Mouse (Mus musculus) cerebellum, adult 8-10 months (tissue): ENCODE measurements around the gene 4930544D05Rik.

Experiments used
- DNase-seq: peaks from one replicate; pipeline ENCODE4 v3.0.0; 2022

Gene 4930544D05Rik

DNA sequence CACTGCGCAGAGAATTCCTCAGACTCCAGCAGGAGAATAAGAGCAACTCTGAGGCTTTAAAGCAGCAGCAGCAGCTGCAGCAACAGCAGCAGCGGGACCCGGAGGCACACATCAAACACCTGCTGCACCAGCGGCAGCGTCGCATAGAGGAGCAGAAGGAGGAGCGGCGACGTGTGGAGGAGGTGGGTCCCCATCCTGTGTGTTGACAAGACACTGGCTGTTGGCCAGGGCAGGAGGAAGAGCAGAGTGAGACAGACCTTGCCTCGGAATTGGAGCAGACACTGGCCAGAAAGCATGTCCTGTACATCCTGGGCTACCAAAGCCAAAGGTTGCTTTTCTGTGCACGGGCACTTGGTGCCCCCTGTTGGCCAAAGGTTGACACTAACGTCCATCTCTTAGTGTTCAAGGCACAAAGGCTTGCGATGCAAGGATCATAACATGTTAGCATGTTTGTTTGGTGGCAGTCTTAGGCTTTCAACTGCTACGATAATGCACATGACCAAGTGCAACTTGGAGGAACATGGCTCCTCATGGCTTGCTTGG lies 10.6 kb upstream of the 4930544D05Rik start:
- peak; percentile 73 for DNase-seq

DNA sequence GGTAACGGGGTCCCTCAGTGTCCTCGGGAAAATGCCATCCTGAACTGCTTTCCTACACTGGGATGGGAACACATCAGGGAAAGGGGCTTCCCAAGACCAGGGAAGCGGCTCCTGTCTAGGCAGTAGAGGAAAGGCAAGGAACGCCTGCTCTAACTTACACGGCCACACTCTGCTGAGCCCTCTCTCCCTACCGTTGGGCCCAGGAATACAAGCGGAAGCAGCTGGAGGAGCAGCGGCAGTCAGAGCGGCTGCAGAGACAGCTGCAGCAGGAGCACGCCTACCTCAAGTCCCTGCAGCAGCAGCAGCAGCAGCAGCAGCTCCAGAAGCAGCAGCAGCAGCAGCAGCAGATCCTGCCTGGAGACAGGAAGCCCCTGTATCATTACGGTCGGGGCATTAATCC lies 8.9 kb upstream of the 4930544D05Rik start:
- DNase-seq: no peak

DNA sequence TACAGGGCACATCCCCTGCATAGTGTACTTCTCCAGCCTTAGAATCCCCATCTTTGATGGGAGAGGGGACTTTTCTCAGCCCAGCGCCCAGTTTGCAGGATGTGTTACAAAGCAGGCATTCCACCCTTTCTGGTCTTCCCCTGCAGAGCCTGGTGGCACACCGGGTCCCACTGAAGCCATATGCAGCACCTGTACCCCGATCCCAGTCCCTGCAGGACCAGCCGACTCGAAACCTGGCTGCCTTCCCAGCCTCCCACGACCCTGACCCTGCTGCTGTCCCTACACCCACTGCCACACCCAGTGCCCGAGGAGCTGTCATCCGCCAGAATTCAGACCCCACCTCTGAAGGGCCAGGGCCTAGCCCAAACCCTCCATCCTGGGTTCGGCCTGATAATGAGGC lies 8.0 kb upstream of the 4930544D05Rik start:
- DNase-seq: no peak

DNA sequence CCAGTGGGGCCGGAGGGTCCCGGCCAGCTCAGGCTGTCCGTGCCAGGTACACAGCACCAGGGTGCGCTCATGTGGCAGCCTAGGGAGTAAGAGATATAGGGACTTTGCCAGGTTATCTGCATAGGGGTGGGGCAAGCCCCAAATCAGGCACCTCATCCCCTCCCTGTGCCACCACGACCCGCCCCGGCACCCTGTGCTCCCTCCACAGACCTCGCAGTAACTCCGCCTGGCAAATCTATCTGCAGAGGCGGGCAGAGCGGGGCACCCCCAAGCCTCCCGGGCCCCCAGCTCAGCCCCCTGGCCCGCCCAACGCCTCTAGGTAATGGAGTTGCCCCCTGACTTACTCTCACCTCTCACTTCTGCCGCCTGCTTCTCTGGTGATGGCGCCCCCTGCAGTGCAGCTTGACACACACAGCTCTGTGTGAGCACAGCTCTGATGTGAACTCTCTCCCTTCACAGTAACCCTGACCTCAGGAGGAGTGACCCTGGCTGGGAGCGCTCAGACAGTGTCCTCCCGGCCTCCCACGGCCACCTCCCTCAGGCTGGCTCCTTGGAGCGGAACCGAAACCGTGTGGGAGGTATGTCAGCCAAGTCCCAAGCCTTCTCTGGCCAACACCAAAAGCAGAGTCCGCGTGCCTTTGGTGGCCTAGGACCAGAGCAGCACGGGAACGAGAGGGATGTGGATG lies 7.1 kb upstream of the 4930544D05Rik start:
- DNase-seq: no peak

DNA sequence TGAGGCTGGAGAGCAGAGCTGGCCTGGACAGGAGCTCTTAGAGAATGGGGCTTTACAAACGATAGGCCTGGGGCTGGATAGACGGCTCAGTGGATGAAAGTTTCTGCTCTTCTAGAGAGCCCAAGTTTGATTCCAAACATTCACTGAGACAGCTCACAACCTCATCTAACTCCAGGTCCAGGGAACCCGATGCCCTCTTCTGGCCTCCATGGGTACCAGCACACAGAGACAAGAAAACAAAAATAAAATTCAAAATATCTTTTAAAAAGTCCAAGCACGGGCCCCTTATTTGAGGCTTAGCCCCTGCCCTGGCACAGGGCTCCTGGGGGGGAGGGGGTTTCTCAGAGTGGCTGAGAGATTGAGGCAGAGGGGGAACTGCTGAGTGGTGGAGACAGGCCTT lies 4.9 kb upstream of the 4930544D05Rik start:
- DNase-seq: no peak

DNA sequence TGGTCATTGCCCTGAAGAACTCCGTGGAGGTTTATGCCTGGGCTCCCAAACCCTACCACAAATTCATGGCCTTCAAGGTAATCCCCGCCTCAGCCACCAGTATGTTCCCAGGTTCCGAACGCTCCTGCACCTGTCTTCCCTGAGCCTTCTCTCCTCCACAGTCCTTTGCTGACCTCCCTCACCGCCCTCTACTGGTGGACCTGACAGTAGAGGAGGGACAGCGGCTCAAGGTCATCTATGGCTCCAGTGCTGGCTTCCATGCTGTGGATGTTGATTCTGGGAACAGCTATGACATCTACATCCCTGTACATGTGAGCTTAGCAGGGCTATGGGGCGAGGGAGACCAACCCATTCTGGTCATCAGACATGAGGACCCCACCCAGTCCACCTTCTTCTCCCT lies 3.1 kb upstream of the 4930544D05Rik start:
- no peak for DNase-seq

DNA sequence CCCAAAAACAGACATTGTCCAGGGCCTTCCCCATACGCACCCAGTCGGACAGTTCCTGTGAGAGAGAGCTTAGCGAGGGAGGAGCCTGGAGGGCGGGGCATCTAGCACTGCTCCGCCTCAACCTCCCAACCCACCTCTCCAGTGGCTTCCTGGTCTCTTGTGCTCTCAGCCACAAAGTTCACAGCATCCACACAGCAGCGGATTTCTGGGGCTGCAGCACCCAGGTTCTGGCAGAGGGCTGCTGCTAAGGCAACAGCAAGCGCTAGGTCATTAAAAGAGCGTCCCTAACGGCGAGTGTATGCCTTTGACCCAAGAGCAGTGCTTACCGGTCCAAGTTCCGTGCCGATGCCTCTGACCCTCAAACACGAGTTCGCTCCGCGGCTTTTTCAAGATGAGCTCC lies 574 bp upstream of the 4930544D05Rik start:
- peak; percentile 23 for DNase-seq

DNA sequence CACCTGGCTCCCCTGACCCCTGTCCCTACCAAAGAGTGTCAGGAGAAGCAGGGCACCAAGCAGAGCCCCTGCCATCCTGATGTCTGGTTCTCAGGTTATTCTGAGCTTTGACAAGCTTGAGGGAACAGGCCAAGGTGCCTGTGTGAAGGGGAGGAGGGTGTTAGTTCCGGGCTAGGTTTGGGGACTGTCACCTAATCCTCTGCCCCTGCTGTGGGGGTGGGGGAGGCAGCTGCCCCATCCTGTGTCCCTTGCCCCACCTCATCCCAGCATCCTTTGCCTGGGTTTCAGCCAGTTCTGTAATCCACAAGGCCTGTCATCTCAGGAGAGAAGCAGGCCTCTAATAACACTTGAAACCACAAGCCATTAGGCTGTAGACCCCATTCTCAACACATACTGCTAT lies 3.5 kb downstream of the 4930544D05Rik start, which contains the start of gene Chrne:
Gene Chrne (minus strand): TSS at position 116 of the 400 bp plus-strand sequence.
- DNase-seq: no peak

DNA sequence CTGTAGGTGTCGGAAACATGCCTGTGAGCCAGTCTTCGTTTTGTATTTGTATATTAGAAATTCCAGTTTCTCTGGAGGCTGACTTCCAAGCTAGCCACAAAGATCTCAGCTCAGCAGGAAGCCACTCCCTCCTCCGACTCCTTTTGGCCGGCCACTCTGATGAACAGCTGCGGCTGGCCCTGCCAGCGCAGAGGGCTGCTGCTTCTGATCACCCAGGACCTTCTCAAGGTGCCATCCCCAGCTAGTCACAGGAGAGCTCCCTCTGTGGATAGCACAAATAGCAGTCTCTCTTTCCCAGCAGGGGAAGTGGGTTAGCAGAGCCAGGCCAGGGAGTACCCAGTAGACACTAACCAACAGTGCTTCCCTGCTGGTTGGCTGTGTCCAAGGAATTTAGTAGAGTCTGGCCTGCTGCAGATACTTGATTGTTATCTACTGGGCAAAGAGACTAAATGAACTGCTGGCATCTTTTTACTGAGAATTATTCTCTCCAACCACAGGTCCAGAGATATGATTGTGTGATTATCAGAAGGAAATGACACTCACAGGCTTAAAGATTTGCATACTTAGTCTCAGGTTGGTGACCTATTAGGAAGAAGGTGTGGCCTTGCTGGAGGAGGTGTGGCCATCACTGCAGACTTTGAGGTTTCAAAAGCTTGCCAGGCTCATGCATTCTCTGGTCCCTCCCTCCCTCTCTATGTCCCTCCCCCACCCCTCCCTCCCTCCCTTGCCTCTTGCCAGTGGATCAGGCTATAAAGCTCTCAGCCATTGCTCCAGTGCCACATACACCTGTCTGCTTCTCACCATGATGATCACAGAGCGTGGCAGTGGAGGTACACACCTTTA lies 6.5 kb downstream of the 4930544D05Rik start:
- no peak for DNase-seq

DNA sequence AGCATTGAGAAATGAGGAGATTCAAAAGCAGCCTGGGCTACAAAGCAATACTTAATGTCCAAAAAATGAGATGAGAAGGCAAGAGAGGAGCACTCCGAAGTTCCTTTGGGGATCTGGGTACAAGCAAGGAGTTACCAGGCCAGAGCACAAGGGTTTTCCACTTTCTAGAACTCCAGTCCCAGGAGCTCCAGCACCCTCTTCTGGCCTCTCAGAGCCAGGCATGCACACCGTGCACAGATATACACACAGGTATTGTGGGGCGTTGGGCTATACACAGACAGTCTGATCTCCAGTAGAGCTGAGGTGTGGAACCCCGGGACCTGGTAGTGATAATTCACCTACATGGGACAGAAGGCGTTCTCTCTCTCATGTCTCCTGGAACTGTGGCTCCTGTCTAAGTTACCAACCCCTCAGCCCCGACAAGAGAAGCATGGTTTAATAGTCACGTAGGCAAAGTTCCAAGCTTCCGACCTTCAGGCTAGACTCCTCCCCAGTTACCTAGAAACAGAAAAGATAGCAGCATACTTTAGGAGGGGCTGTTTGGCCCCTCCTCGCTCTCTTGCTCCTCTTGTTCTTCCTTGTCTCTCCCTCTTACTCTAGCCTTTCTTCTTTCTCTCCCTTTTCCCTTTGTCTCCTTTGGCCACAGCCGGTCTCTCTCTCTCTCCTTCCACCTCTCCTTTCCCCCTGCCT lies 7.5 kb downstream of the 4930544D05Rik start:
- DNase-seq: no peak

DNA sequence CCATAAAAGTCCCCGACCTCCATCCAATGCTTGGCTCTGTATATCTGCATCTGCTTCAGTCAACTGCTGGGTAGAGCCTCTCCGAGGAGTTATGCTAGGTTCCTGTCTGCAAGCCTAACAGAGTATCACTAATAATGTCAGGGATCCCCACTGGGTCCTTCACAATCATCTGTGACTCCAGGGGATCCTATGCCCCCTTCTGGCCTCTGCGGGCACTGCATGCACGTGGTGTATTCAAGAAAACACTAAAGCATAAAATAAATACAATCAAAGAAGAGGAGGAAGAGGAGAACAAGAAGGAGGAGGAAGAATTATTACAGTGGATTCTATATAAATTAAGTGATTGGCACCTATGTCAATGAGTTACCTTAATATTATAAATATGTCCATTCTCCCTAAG lies 9.8 kb downstream of the 4930544D05Rik start:
- no peak for DNase-seq

DNA sequence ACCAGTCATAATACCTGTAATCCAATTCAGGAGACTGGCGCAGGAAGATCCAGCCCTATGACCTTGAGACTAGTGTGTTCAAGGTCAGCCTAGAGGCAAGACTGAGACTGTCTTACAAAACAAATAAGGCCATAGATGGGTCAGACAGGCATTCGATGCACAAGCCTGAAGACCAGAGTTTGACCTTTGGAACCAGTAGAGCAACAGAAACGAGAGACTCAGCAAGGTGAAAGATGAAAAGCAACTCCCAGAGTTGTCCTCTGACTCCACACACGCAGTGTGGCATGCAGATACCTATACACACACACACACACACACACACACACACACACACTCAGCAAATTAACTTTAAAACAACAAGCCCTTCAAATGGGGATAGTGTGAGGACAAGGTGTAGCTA lies 11.2 kb downstream of the 4930544D05Rik start:
- DNase-seq: no peak

DNA sequence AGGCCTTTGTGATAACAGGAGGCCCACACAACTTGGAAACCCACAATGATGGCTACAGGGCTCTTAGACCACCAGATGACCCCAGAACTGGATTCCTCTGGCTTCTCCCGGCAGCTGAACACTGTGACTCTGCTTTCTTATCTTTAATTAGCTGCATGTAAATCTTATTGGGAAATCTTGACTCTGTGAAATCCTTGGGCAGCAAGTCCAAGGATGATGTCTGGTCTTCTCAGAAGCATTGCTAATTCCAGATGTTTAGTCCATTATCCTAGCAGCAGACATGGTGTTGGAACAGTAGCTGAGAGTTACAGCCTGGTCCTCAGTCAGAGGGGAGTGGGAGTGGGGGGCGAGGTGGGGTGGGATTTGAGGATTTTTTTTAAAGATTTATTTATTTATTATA lies 12.8 kb downstream of the 4930544D05Rik start:
- no peak for DNase-seq

DNA sequence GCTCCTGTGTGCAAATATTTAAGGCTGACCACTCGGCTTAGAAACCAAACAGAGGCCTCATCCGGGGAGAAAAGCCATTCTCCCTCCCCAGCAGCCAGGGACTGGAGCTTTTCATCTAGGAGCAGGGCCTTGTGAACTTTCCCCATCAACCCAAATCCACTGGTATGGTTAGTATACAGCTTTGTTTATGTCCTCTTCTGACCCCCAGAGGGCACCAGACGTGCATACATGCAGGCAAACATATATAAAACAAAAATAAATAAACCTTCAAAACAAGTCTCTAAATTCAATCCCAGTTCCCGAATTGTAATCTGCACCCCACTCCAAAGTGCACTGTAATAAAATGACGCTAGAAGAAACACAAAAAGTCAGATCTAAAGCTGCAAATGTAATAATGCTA lies 13.9 kb downstream of the 4930544D05Rik start:
- DNase-seq: no peak

DNA sequence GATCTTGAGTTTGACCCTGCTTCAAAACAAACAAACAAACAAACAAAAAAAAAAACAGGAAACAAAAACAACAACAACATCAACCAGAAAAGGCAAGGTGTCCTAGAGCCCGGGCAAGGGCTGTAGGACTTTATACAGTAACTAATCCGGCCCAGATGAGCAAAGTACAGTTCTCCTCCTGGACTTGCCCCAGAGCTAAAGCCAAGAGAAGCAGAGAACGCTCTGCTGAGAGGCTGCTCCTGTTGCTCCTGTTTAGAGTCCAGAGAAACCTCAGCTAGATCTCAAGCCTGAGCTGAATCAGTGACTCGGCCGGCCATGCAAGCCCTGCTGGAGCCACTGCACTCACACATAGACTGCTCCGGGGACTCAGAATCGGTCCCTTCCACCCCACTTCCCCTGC lies 14.5 kb downstream of the 4930544D05Rik start:
- DNase-seq: no peak

DNA sequence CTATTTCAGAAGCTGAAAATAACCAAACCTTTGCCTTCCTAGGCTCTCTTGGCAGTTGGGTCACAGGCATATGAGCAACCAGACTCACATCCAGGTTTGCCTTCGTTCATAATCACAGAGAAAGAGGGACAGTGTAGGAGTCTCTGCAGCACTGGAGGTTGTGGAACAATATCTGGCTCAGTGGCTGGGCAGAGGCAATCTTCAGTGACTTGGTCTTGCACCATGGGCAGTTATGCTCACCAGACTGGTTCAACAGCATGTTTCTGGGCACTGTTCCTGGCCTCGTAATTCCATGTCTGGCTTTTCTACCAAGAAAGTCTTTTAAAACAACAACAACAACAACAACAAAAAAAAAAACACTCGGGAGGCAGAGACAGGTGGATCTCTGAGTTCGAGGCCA lies 20.0 kb downstream of the 4930544D05Rik start:
- no peak for DNase-seq

DNA sequence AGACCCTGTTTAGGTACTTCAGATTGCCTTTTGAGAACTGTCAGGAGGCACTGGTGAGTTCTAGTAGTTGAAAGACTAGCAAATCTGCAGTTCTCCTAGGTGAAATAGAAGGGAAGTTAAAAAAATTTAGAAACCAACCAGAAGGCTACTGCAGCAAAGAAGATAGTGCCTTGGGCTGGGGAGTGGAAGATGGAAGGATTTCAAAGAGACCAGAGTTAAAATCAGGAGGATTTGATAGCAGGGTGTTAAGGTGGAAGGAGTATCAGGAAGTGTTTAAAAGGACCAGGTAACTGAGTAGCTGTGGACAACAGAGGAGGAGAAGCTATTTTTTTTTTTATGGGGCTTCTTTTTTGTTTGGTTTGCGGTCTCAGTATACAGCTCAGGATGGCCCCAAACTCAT lies 22.1 kb downstream of the 4930544D05Rik start:
- no peak for DNase-seq

DNA sequence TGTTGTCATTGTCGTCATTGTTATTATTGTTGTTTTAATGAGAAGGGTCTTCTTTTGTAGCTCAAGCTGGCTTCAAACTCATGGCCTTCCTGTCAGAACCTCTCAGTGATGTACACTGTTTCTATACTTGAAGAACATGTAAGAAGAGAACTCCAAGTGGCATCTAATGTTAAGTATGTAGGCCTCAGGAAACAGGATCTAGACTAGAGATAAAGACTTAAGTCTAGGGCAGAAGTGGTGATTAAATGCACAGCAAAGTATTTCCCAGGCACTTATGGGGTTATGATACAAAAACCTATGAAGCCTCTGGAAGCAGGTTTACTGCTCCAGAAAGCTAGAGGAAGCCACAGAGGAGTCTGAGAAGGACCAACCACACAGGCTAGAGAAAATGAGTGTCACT lies 22.6 kb downstream of the 4930544D05Rik start:
- no peak for DNase-seq

DNA sequence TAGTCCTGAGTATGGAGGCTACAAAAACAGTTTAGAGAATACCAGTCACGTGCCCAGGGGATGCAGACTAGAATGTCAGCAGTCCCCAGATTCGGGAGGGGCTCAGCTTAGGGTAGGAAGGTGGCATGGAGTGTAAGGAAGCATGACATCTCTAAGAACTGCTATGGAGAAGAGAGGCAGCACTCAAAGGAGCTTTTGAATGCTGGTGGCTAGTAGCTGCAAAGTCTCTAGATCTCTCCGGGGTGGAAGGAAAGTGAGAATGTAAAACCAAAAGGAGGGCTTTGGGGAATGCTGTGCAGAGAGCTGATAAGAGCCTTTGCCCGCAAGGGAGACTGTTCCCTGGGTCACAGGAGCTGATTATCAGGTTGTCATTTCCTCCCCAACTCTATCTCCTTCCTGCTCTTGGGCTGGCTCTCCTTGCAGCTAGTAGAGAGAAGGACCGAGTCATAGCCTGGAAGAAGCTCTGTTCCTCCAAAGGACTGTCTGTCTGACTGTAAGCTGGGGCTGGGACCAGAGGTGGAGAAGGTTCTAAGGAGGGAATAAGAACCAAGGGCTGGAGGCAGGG lies 23.1 kb downstream of the 4930544D05Rik start, which contains the start of gene Gp1ba:
Gene Gp1ba (plus strand): TSS at position 409 of the 565 bp plus-strand sequence.
- no peak for DNase-seq

DNA sequence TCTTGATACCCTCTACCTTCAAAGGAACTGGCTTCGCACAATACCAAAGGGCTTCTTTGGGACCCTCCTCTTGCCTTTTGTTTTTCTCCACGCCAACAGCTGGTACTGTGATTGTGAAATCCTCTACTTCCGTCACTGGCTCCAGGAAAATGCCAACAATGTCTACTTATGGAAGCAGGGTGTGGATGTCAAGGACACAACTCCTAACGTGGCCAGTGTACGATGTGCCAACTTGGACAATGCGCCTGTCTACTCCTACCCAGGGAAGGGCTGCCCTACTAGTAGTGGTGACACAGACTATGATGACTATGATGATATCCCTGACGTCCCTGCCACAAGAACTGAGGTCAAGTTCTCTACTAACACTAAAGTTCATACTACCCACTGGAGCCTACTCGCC lies 24.3 kb downstream of the 4930544D05Rik start:
- DNase-seq: no peak

DNA sequence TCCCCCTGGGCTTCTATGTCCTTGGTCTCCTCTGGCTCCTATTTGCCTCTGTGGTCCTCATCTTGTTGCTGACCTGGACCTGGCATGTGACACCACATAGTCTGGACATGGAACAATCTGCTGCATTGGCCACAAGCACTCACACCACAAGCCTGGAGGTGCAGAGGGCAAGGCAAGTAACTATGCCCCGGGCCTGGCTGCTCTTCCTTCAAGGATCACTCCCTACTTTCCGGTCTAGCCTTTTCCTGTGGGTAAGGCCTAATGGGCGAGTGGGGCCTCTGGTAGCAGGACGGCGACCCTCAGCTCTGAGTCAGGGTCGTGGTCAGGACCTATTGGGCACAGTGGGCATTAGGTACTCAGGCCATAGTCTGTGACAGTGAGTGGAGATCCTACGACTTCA lies 25.6 kb downstream of the 4930544D05Rik start:
- no peak for DNase-seq

DNA sequence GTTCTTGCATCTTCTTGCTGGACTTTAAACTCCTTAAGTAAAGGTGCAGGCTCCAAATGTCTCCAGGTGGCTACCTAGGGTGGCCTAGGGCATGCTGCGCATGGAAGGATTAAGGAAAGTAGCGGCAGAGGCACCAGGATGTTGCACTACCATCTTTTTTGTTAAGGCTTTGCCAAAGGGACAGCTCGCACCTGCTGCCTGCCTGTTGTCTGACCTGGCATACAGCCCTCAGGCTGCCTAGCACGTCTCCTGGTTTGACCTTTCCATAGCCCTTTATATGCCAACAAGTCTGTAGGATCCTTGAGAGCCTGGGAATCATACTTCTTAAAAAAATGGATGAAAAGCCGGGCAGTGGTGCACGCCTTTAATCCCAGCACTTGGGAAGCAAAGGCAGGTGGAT lies 27.4 kb downstream of the 4930544D05Rik start:
- no peak for DNase-seq

DNA sequence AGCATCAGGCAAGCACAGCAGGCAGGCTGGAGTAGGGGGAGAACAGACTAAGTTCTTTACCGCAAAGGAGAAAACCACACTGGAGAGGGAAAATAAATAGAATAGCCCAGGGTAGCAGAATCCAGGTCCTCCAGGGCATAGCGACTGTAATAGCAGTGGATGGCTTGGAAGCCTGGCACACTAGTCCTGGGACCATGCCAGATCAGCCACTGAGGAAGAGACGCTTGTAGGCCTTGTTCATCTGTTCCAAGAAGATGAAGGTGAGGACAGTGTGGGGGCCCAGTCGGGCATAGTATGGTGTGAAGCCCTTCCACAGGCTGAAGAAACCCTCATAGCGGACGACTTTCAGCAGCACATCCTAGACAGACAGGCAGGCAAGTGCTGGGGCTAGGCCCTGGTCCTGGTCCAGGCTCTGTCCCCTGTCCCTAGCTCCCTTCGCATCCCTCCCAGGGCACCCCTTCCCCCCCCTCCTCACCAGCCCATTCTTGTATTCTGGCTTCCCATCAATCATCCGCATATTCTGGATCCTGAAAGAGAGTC lies 29.0 kb downstream of the 4930544D05Rik start:
- DNase-seq: no peak
